Mouse (Mus musculus): ENCODE results near the gene Foxl1. TPM values are rescaled to one million over a fixed set of nuclear protein-coding genes. Genes with fewer than 3 reads are reported as not detected.
"Not testable (repeated sequence)": the region's sequence is repeated elsewhere in the genome, so short reads cannot be mapped to it uniquely, and the experiment has no call there.

Foxl1 gene
- total RNA-seq, 4 experiments from 2014 or later, result 0.13 TPM; not detected in 3

DNA sequence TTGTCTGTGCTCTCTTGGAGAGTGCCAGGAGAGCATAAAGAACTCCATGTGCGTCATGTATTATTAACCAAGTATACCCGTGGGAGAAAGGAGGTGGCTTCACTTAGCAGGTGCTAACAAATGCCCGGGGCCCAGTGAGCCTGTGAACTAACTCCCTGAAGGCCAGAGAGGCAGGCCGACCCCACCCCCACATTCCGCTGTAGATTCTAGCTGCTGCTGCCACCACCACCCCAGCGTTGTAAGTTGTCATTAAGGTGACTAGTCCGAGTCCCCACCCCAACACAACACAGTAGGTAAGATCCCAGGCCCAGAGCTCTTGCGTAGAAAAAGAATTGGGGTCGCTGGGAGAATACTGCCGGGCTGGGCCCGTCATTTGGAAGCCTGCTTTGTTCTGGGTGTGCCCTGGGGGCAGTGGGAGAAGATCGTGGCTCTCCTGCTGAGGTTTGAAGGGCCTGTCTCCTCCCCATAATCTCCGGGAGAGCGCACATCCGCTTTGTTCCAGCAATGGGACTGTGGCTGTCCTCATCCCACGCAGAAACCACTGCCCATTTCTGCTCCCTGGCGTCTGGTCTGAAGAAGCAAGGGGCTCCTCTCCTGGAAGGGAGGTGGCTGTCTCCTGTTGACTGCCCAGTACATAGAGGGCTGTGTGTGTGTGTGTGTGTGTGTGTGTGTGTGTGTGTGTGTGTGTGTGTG lies 3.0 kb upstream of the Foxl1 start:
- no peak for DNase-seq (ENCODE audit: low spot score in 2 of 2)

DNA sequence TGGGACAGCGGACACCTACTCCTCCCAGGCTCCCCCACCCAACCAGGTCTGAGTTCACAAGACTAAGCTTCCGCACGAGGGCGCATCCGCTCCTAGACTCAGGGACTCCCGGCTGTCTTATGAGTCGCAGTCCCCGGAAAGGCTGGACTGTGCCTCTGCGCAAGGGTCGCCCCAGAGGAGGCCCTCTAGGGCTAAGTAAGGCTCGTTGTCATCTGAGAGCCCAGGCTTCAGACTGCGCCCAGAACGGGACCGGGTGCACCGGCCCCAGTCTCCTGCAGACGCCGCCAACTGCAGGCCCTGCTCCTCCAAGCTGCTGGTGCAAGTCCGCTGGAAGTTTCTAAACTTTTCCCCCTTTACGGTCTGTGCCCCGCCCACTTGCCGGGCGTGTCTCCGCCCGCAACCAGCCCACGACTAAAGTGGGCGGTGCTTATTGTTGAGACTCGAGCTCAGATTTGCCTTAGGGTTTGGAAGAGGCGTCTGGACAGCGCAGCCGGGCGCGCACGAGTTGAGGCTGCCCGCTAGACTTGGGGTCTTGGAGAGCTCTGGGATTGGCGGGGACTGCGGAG lies 2.3 kb upstream of the Foxl1 start:
- peak; percentile 10 to 42 for DNase-seq (ENCODE audit: low spot score in 2 of 2)

DNA sequence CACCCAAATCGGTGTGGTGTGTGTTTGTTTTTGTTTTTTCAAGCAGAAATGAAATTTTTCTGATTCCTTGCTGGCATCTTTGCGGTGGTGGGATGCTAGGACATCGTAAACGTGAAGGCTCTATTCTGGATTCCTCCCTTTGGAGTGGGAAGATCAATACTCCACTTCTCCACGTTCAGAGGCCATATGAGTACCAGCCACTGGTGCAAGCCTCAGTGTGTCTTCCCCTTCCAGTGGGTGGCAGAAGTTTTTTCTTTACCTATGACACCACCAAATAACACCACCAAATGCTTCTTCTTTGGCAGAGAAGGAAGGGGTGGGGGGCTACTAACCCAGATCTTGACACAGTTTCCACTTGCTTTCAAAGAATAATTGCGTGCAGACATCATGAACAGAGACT lies 1.5 kb upstream of the Foxl1 start:
- no peak for DNase-seq (ENCODE audit: low spot score in 2 of 2)

DNA sequence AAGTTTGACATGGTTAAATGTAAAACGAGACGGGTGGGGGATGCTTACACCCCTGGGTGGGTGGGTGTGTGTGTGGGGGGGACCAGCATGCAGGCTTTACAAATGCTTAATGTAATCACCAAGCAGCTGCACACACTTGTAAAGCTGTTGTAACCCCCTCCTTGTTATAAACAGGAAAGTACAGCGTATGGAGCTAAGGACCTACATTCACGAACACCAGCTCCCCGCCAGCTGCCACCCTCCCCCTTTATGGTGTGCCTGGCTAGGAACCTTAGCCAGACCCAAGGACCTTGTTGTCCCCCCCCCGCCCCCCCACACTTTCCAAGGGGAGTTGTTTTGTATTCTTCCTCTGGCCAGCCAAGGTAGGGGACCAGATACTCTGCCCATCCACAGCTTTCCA lies 1.0 kb upstream of the Foxl1 start:
- DNase-seq (ENCODE audit: low spot score in 2 of 2), result no peak

DNA sequence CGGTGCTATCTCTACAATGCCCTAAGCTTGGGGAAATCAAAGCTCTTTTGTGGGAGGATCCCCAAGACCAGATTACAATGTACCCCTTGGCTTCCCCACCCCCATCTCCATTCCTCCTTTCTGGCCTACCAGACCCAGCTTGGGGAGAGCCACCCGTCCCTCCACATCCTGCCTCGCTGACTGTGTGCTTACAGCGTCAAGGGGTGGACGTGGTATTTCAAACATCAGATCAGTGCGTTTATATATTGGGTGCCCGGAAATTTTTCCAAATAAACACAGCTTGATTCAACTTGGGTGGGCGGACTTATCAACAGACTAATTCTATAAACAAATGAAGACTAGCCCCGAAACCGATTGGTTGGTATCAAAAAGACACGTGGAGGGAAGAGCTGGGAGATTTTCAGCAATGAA lies 444 bp upstream of the Foxl1 start:
- DNase-seq (ENCODE audit: low spot score in 2 of 2), result no peak

- DNase-seq (ENCODE audit: low spot score in 2 of 2), result no peak
These were observed 958 bp downstream of the Foxl1 start for GRCm38 (mm10) chr8:121128531-121129264.

GRCm38 (mm10) chr8:121129265-121129940 lies 1.7 kb downstream of the Foxl1 start:
- DNase-seq (ENCODE audit: low spot score in 2 of 2), result no peak

- DNase-seq (ENCODE audit: low spot score in 2 of 2), result no peak
These were observed 2.8 kb downstream of the Foxl1 start for GRCm38 (mm10) chr8:121130522-121130921.

DNA sequence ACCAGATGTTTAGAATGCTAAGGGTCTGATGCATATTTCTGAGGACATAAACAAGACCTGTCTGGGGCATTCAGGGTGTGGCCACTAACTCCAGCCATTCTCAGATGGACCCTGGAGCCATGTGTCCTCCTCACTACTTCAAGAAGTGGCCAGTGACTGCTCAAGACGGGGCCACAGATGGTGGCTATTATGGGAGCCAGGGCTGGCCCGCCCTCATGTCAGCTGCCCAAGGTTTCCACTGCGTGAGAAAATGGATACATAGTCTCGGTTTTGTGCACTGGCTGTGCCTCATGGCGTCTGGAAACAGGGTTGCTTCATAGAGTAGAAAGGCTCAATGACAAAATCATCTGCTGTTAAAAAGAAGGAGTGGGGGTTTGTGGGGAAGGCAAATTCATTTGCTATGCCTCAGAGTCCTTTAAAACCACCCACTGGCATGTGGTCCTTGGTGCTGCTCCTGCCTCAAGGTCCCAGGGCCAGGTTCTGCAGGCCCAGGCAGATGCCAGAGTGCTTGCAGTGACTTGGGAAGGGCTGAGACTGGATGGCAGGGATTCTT lies 5.3 kb downstream of the Foxl1 start:
- DNase-seq (ENCODE audit: low spot score in 2 of 2), result no peak

GRCm38 (mm10) chr8:121134102-121134501 lies 6.4 kb downstream of the Foxl1 start:
- DNase-seq (ENCODE audit: low spot score in 2 of 2), result no peak

DNA sequence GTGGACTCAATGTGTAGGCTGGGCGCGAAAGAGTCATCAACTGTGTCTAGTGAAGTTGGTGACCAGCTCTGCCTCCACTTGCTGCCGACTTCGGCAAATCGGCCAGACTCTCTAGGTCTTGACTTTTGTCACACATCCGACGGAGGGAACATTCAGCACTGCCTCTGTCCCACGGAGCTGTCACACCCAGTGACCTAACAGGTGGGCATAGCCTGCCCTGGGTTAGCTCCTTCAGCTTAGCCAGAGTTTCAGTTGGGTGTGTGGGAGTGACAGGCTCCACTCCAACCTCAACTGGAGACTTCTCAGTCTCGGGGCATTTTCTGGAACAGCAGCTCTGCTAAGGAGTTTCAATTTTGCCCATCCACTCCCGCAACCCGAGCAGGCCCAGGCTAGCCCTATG lies 6.8 kb downstream of the Foxl1 start:
- DNase-seq (ENCODE audit: low spot score in 2 of 2), result no peak

- DNase-seq (ENCODE audit: low spot score in 2 of 2), result no peak
These were observed 9.1 kb downstream of the Foxl1 start for GRCm38 (mm10) chr8:121136856-121137255.

DNA sequence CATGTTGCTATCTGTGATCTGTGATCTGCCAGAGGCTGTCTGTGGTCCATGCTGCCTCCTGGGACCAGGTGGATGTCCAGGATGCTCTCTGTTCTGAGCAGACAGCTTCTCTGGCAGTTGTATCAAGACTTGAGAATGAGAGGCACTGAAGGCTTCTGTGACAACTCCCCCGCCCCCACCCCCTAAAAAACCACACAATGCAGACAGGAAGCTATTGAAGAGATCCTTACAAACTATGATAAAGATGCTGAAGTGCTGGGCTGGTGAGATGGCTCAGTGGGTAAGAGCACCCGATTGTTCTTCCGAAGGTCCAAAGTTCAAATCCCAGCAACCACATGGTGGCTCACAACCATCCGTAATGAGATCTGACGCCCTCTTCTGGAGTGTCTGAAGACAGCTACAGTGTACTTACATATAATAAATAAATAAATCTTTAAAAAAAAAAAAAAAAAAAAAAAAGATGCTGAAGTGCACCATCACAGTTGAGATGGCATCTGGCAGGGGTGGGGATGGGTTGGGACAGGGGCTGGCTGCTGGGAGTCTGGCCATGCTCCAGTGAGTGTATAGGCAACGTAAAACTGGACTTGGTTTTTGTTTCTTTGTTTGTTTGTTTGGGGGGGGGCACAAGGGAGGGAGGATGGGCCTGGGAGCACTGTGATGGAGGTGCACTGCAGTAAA lies 17.9 kb downstream of the Foxl1 start:
- DNase-seq (ENCODE audit: low spot score in 2 of 2), result not testable (repeated sequence)

DNA sequence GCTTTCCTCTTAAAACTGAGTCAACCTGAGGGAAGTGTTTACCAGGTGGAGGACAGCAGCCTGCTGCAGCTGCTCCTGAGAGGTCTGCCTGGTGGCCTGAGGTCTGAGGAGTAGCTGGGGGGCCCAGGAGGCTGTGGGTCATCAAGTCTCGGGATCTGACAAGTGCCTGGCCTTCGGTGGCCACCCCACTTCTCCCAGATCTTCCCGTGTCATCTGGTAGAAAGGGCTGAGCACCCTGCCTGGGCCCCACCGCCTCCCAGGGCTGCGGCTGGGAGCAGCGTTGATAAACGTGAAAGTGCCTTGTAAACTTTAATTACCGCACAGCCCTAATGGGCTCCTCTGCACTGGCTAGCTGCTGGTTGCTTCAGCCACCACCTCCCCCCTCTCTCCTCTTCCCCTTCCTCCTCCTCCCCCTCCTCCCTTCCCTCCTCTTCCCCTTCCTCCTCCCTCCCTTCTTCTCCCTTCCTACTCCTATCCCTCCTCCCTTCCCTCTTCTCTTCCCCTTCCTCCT lies 20.9 kb downstream of the Foxl1 start:
- DNase-seq (ENCODE audit: low spot score in 2 of 2), result no peak

- DNase-seq (ENCODE audit: low spot score in 2 of 2), result peak; percentile 30 to 53
These were observed 24.7 kb downstream of the Foxl1 start for GRCm38 (mm10) chr8:121152394-121152793.

DNA sequence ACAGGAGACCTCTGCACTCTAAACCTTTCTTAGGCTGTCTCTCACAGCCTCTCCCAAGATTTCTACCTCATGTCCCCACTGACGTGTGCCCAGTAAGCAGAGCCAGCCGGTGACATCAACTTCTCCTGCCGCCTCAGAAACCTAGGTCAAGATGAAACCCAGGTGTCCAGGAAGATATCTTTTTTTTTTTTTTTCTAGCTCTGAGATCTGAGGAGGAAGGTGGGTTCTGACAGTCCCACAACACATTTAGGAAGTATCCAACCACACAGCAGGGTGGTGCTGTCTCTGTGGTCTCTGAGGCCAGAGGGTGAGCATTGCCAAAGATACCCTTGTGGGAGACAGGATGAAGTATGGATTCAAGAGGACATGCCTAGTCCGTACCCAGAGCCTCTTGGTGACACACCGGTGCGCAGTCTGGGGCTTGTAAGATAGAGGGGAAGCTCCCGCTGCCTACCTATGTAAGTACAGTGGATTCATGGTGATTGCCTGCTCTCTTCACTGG lies 29.3 kb downstream of the Foxl1 start:
- DNase-seq (ENCODE audit: low spot score in 2 of 2), result no peak

DNA sequence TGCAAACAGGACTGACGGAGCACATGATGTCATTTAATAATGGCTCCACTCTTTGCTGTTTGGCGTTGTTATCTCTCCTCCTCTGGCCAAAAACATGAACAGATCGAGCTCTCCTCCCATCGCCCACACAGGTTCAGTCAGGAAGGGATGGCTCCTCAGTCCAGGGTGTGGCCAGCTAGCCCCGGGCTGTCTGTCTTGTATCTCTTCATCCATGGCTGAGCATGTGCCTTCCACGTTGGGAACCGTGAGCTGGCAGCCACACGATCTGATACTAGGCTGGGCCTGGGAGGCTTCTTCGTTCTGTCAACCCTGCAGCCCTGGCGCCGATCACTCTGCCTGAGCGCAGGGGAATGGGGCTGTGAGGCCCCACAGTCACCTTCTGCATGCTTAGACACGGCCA lies 31.1 kb downstream of the Foxl1 start:
- DNase-seq (ENCODE audit: low spot score in 2 of 2), result no peak

GRCm38 (mm10) chr8:121161437-121161836 lies 33.7 kb downstream of the Foxl1 start:
- DNase-seq (ENCODE audit: low spot score in 2 of 2), result no peak

DNA sequence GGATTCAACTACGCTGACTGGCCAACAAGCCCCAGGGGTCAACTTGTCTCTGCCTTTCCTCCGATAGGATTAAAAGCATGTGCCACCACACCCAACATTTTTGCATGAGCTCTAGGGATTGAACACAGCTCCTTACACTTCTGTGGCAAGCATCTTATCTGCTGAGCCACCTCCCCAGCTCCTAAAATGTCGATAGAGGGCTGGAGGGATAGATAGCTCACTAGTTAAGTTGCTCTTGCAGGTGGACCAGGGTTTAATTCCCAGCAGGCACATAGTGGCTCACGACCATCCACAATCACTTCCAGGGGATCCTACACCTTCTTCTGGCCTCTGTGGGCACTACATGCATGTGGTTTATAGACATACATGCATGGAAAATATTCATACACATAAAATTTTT lies 34.7 kb downstream of the Foxl1 start:
- DNase-seq (ENCODE audit: low spot score in 2 of 2), result no peak

DNA sequence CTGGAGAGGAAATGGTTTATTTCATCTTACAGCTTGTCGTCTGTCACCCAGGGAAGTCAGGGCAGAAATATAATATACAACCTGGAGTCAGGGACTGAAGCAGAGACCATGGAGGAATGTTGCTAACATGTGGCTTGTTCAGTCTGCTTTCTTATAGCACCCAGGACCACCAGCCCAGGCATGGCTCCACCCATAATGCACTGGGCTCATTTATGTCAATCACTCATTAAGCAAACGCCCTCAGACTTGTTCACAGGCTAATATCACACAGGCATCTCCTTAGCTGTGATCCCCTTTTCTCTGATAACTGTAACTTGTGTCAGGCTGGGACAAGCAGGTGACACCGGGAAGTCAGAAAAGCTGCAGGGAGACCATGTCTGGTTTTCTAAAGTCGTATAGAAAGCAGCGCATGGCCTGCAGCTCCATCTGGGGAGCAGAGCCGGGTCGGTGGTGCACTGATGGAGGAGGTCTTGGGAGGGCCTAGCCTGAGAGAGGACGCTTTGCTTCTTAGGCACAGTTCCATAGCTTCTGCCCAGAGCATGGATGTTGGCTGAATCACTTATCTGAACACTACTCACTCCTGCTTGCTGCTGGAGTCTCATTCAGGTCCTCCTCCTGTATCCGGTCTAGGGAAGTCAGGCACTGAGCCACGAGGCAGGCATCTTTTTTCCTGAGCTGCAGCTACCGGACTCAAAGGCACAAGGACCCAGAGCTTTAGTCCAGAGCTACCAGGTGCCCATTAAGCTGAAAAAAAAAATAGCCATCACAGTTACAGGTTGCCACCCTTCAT lies 35.4 kb downstream of the Foxl1 start:
- no peak for DNase-seq (ENCODE audit: low spot score in 2 of 2)
